Comparison of ENCODE assay signal across 24 mouse cellular contexts in the genomic region with DNA sequence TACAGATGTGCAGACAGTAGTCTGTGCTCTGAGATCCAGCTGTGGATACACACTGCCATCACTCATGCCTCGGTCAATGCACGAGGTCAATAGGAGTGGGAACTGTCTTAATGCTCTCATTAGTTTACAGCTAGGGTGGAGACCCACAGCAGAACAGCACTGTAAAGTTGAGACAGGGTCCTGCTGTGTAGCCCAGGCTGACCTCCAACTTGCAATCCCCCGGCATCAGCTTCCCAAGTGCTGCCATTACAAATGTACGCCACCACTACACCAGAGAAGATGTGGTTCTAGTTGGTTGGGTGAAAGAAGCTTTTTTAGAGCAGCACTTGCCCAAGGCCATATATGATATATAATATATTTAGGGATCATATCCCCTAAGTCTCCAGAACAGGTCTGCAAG. TPM values are rescaled to one million over a fixed set of nuclear protein-coding genes. Genes with fewer than 3 reads are reported as not detected.
DNase-seq lines count a peak whose midpoint lies in the region; ATAC-seq and TF ChIP-seq lines count a peak whose summit lies in the region.
"Had no signal": no experiment of that assay in that cellular context is flagged by ENCODE, and none has a peak within 500 bp of the region (broad histone marks: within the 10 kb centered on the region; RNA-seq: fewer than 3 reads in every experiment).

No protein-coding gene starts in this region.

- peaks cover 5% of the 10 kb centered on the region; the same call in 1 of the 2 replicates for H3K4me1 ChIP-seq in midbrain, postnatal 0 days (ENCODE audit: insufficient read depth, low read length)
- no peaks in the 10 kb centered on the region for H3K4me1 ChIP-seq in midbrain, embryonic 14.5 days (ENCODE audit: control insufficient read depth, insufficient read depth, low read length)
- H3K4me1 ChIP-seq: forebrain, embryonic 12.5 days; hindbrain, embryonic 10.5 days had no signal

- H3K9ac ChIP-seq in midbrain, postnatal 0 days (replicated peaks; ENCODE audit: low read length, poor library complexity, severe bottlenecking), result no peak overlapping the region
- no peak overlapping the region for H3K9ac ChIP-seq in midbrain, embryonic 14.5 days (replicated peaks; ENCODE audit: low read length)
- H3K9ac ChIP-seq: embryonic facial prominence, embryonic 13.5 days; forebrain, embryonic 12.5 days; hindbrain, embryonic 13.5 days had no signal

- intact Hi-C loops in heart, postnatal 10 days (cut with DNase I), result no loop called here
- intact Hi-C loops in left cerebral cortex, adult 2 months (cut with DNase I), result no loop called here
- intact Hi-C loops in left cerebral cortex, postnatal 25 days (cut with DNase I), result no loop called here

- WGBS in midbrain, postnatal 0 days, result 90% methylated on average over 4 of the region's 4 CpGs
- WGBS in midbrain, embryonic 14.5 days, result 95% methylated on average over 4 of the region's 4 CpGs

- no peak overlapping the region for H3K4me3 ChIP-seq in left cerebral cortex, adult 2 months
- H3K4me3 ChIP-seq in midbrain, postnatal 0 days (ENCODE audit: low read depth, low read length), result no peak overlapping the region
- H3K4me3 ChIP-seq in midbrain, embryonic 14.5 days (replicated peaks; ENCODE audit: low read depth, low read length), result no peak overlapping the region
- H3K4me3 ChIP-seq: embryonic facial prominence, embryonic 10.5 days; embryonic facial prominence, embryonic 13.5 days; erythroblast, embryonic 14.5 days; forebrain, embryonic 12.5 days; hindbrain, embryonic 10.5 days; hindbrain, embryonic 13.5 days had no signal

- 0 out of 2 replicates have a peak, but pooled peaks cover 6% of the 10 kb centered on the region for H3K36me3 ChIP-seq in midbrain, postnatal 0 days (ENCODE audit: insufficient read depth, low read length)
- peaks cover 46% of the 10 kb centered on the region for H3K36me3 ChIP-seq in midbrain, embryonic 14.5 days (ENCODE audit: control insufficient read depth, insufficient read depth, low read length)
- H3K36me3 ChIP-seq: embryonic facial prominence, embryonic 13.5 days had no signal

- TF ChIP-seq CTCF in left cerebral cortex, adult 2 months (IDR thresholded peaks at IDR 0.05), result no peak
- no peak for TF ChIP-seq CTCF in midbrain, postnatal 0 days (IDR thresholded peaks at IDR 0.05)

- peak overlapping the region; percentile 96 for H3K27ac ChIP-seq in left cerebral cortex, adult 2 months
- H3K27ac ChIP-seq in midbrain, postnatal 0 days (ENCODE audit: low read depth, low read length), result peak overlapping the region; percentile 51; the same call in 1 of the 2 replicates
- H3K27ac ChIP-seq in midbrain, embryonic 14.5 days (replicated peaks; ENCODE audit: low read depth, low read length), result no peak overlapping the region
- H3K27ac ChIP-seq: embryonic facial prominence, embryonic 10.5 days; embryonic facial prominence, embryonic 13.5 days; forebrain, embryonic 12.5 days; hindbrain, embryonic 10.5 days had no signal

- H3K9me3 ChIP-seq in midbrain, postnatal 0 days (ENCODE audit: low read length), result no peaks in the 10 kb centered on the region
- H3K9me3 ChIP-seq in midbrain, embryonic 14.5 days (ENCODE audit: control insufficient read depth, low read length), result no peaks in the 10 kb centered on the region
- H3K9me3 ChIP-seq: embryonic facial prominence, embryonic 10.5 days; embryonic facial prominence, embryonic 13.5 days; forebrain, embryonic 12.5 days; hindbrain, embryonic 10.5 days; hindbrain, embryonic 13.5 days had no signal

- H3K27me3 ChIP-seq in midbrain, postnatal 0 days (ENCODE audit: insufficient read depth, low read length), result no peaks in the 10 kb centered on the region
- H3K27me3 ChIP-seq in midbrain, embryonic 14.5 days (ENCODE audit: control insufficient read depth, insufficient read depth, low read length), result no peaks in the 10 kb centered on the region
- H3K27me3 ChIP-seq: embryonic facial prominence, embryonic 13.5 days; forebrain, embryonic 12.5 days; hindbrain, embryonic 13.5 days had no signal

- ATAC-seq in midbrain, postnatal 0 days (ENCODE audit: low FRiP score), result no peak
- ATAC-seq in midbrain, embryonic 14.5 days (ENCODE audit: low FRiP score, low TSS enrichment), result no peak
- ATAC-seq: CD4-positive, CD25-positive, alpha-beta regulatory T cell, adult 4 months; forebrain, embryonic 16.5 days had no signal

- H3K4me2 ChIP-seq in midbrain, postnatal 0 days (ENCODE audit: low read depth, low read length, poor library complexity, severe bottlenecking), result no peak overlapping the region
- H3K4me2 ChIP-seq in midbrain, embryonic 14.5 days (ENCODE audit: low read length), result no peak overlapping the region
- H3K4me2 ChIP-seq: embryonic facial prominence, embryonic 13.5 days; forebrain, embryonic 12.5 days; heart, embryonic 11.5 days; hindbrain, embryonic 13.5 days had no signal

- DNase-seq in heart, adult 11 months, result peak; percentile 68
- DNase-seq in heart, postnatal 10 days, result no peak
- no peak for DNase-seq in left cerebral cortex, adult 2 months (ENCODE audit: extremely low spot score in 1 of 2, low spot score in 2 of 2)
- DNase-seq in left cerebral cortex, postnatal 25 days (ENCODE audit: low spot score in 2 of 2), result no peak
- no peak for DNase-seq in midbrain, postnatal 0 days (ENCODE audit: low spot score)
- DNase-seq in midbrain, embryonic 14.5 days, result no peak
- DNase-seq: adrenal gland, adult 2 months; adrenal gland, postnatal 14 days; cerebellum, adult 11 months; cerebellum, adult 2 months; cerebellum, adult 9-11 months; cerebellum, postnatal 25 days; embryo, embryonic 11 days; gastrocnemius, postnatal 25 days; heart, postnatal 36 days had no signal

RNA-seq across cellular contexts. Expression of a gene that starts 40.1 kb away (rescaled TPM):
- total RNA-seq in heart, postnatal 10 days (2021), result 100 to 1,000 TPM; 106 to 113 TPM
- total RNA-seq in left cerebral cortex, adult 2 months (2021), result 10 to 100 TPM; 20.2 to 23.2 TPM
- 10 to 100 TPM; 15.1 to 18.0 TPM for total RNA-seq in left cerebral cortex, postnatal 25 days (2021)
- 15.1 and 16.3 TPM in 2 replicates for total RNA-seq in midbrain, postnatal 0 days (2014; rRNA removed)
- 5.7 and 6.0 TPM in 2 replicates for polyA plus RNA-seq in midbrain, postnatal 0 days (2015; fragmentation: Nextera tagmentation; extraction: Ambion mirVana)
- 6.7 and 10.3 TPM in 2 replicates for polyA plus RNA-seq in midbrain, embryonic 14.5 days (2014; fragmentation: Nextera tagmentation; extraction: Ambion mirVana)
- polyA plus RNA-seq: CD4-positive, CD25-positive, alpha-beta regulatory T cell, adult 4 months had no signal
